Mouse (Mus musculus): ENCODE measurements at regions not wholly inside any gene's neighbourhood (a gene's known extent, or its start where the extent isn't known, plus 50 kb on each side); places are given as distances from the start of the nearest gene placed in this dataset.

- TF ChIP-seq ZC3H11A (IDR thresholded peaks at IDR 0.05; ENCODE audit: borderline replicate concordance, low read depth, low read length) (no peak), CHD2 (IDR thresholded peaks at IDR 0.05; ENCODE audit: low read depth, low read length) (no peak)
These were observed 270.5 kb upstream of the Nova1 start for GRCm38 (mm10) chr12:47089234-47089633.

All from ES-E14 (cell line).